Mouse (Mus musculus) CH12.LX (cell line): ENCODE data around the gene Olfr433.

ENCODE experiments used
- CTCF ChIP-seq, 2 experiments: IDR thresholded peaks in 1 of 2; conservative IDR thresholded peaks in 1 of 2; 2 replicates each; pipeline ENCODE4 v1.5.1; 2011 to 2012; ENCODE audit warnings: low read depth in 2 of 2, low read length in 2 of 2, improper control_type of control experiment in 1 of 2, inconsistent platforms in 1 of 2, mild to moderate bottlenecking in 1 of 2, moderate library complexity in 1 of 2
- HCFC1 ChIP-seq: IDR thresholded peaks from 2 replicates; pipeline ENCODE4 v1.6.1; 2012; ENCODE audit warnings: low read depth, mild to moderate bottlenecking, inconsistent platforms, low read length, improper control_type of control experiment
- MAX ChIP-seq: IDR thresholded peaks from 2 replicates; pipeline ENCODE4 v1.6.1; 2011; ENCODE audit warnings: low read length, improper control_type of control experiment
- MYC ChIP-seq: IDR thresholded peaks from 2 replicates; pipeline ENCODE4 v1.6.1; 2011; ENCODE audit warnings: low read depth, mild to moderate bottlenecking, improper control_type of control experiment, low read length
- POLR2A ChIP-seq: IDR thresholded peaks from 2 replicates; pipeline ENCODE4 v1.6.1; 2011; ENCODE audit warnings: low read depth, mild to moderate bottlenecking, improper control_type of control experiment, low read length
- SIN3A ChIP-seq: IDR thresholded peaks from 2 replicates; pipeline ENCODE4 v1.6.1; 2012; ENCODE audit warnings: low read length, improper control_type of control experiment, inconsistent platforms
- TBP ChIP-seq: conservative IDR thresholded peaks from 2 replicates; pipeline ENCODE4 v1.6.1; 2011; ENCODE audit warnings: low read depth, low read length, improper control_type of control experiment
- UBTF ChIP-seq: IDR thresholded peaks from 2 replicates; pipeline ENCODE4 v1.6.1; 2012; ENCODE audit warnings: low read depth, mild to moderate bottlenecking, inconsistent platforms, low read length, improper control_type of control experiment, moderate library complexity

- TF ChIP-seq UBTF (no peak), TBP (no peak), HCFC1 (no peak), MAX (no peak), CTCF (conservative IDR thresholded peaks at IDR 0.05 in 1 of 2, IDR thresholded peaks at IDR 0.05 in 1 of 2; ENCODE audit: low read depth in 2 of 2, low read length in 2 of 2) (no peak), MYC (no peak), POLR2A (no peak), SIN3A (no peak)
Observed at GRCm38 (mm10) chr1:174048893-174049292, 8.4 kb downstream of the Olfr433 start, which contains the start of gene Olfr432.
